Mouse (Mus musculus): ENCODE measurements at regions not wholly inside any gene's neighbourhood (a gene's known extent, or its start where the extent isn't known, plus 50 kb on each side); places are given as distances from the start of the nearest gene placed in this dataset.

DNA sequence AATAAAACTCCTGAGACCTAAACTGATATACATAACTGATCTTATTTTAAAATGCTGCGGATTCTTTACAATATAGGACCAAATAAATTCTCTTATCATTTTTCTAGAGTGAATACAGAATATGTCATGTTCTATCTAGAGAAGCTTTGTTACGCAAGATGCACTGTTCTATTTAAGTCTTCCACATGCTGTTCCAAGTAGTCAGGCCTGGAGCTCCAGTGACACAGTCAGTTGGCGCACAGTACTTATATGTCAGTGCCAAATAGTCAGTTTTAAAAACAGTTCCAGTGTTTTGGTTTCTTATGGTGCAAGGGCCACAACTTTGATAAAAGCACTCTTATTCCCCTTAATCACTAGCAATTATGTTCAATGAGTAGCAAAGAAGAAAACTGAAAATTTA, 344.3 kb upstream of the Slitrk5 start:
- TF ChIP-seq MAFK (IDR thresholded peaks at IDR 0.05; ENCODE audit: insufficient read depth, low read depth, low read length) (no peak), HCFC1 (IDR thresholded peaks at IDR 0.05; ENCODE audit: borderline replicate concordance, insufficient read depth, low read length) (no peak), ZC3H11A (IDR thresholded peaks at IDR 0.05; ENCODE audit: borderline replicate concordance, low read depth, low read length) (no peak), ZNF384 (IDR thresholded peaks at IDR 0.05; ENCODE audit: low read depth, low read length) (no peak), CHD2 (IDR thresholded peaks at IDR 0.05; ENCODE audit: low read depth, low read length) (no peak)

All from ES-E14 (cell line).